Mouse (Mus musculus): ENCODE measurements around the gene Bud13.

DNA sequence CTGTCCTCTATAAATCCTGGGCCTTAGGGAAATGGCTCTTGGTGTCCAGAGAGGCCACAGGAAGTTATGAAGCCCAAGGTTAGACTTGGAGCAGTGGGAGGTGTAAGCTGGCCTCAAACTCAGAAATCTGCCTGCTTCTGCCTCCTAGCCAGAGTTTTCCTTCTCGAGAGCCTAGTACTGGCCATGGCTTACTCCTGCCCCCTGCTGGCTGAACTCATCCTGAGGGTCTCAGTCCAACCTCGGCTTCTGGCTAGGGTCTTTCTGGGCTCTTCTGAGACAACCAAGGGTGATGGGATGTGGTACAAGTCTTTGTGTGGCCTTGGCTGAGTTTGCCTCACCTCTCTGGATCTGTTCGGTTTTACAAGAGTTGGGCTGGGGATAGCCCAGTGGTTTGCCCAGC is 35.1 kb downstream of the Bud13 start:
- TF ChIP-seq POLR2A (IDR thresholded peaks at IDR 0.05; ENCODE audit: low read depth, low read length) (no peak), CTCF (conservative IDR thresholded peaks at IDR 0.05; ENCODE audit: insufficient read depth, insufficient read length, low read depth, low read length) (no peak)

Measured in kidney, adult 2 months (tissue).